Mouse (Mus musculus) forebrain, embryonic 16.5 days (tissue): ENCODE results near the gene Clta. TPM values are rescaled to one million over a fixed set of nuclear protein-coding genes. Genes with fewer than 3 reads are reported as not detected.

Experiments
- ATAC-seq: fragments of 200-750 bp; cut with Nextera tagmentation; 2 replicates; pipeline ENCODE4 v1.8.0; 2017; ENCODE audit warnings: mild to moderate bottlenecking, moderate library complexity
- H3K27ac ChIP-seq: fragments of 300-500 bp; sonication (generic); 2 replicates; pipeline ENCODE4 v1.5.1; 2014; ENCODE audit warnings: low read length, control low read depth
- H3K27me3 ChIP-seq: fragments of 300-500 bp; sonication (generic); replicated peaks from 2 replicates; pipeline ENCODE4 v1.6.1; 2014; ENCODE audit warnings: low read length; ENCODE audit not compliant: control insufficient read depth, insufficient read depth
- H3K36me3 ChIP-seq: fragments of 300-500 bp; sonication (generic); 2 replicates; pipeline ENCODE4 v1.6.1; 2014; ENCODE audit not compliant: control insufficient read depth, insufficient read depth
- H3K4me1 ChIP-seq: fragments of 300-500 bp; sonication (generic); replicated peaks from 2 replicates; pipeline ENCODE4 v1.6.1; 2014; ENCODE audit warnings: low read length; ENCODE audit not compliant: control insufficient read depth, insufficient read depth
- H3K4me2 ChIP-seq: fragments of 300-500 bp; sonication (generic); 2 replicates; pipeline ENCODE4 v1.6.1; 2014; ENCODE audit warnings: mild to moderate bottlenecking, low read length, control low read depth
- H3K4me3 ChIP-seq: fragments of 300-500 bp; sonication (generic); replicated peaks from 2 replicates; pipeline ENCODE4 v1.5.1; 2014; ENCODE audit warnings: mild to moderate bottlenecking, low read length, control low read depth
- H3K9ac ChIP-seq: fragments of 300-500 bp; sonication (generic); replicated peaks from 2 replicates; pipeline ENCODE4 v1.6.1; 2014; ENCODE audit warnings: low read depth, low read length, control low read depth
- H3K9me3 ChIP-seq: fragments of 300-500 bp; sonication (generic); 2 replicates; pipeline ENCODE4 v1.6.1; 2016; ENCODE audit warnings: low read length; ENCODE audit not compliant: control insufficient read depth
- WGBS: fragments of 180-500 bp; shearing (Covaris S2); extraction: QIAGEN DNeasy Blood & Tissue Kit; methylation state at CpG from one replicate; pipeline ENCODE4 v1.1.7; 2014; 5-methylcytosine and 5-hydroxymethylcytosine counted together
- polyA plus RNA-seq: library from polyadenylated mRNA; unstranded; fragments of >200 nt; fragmentation: Nextera tagmentation; extraction: Ambion mirVana; gene quantifications from 2 replicates; pipeline ENCODE4 v1.2.1, GENCODE M21; 2015

Clta gene
- polyA plus RNA-seq, 1 experiment from 2014 or later: 296 TPM

DNA sequence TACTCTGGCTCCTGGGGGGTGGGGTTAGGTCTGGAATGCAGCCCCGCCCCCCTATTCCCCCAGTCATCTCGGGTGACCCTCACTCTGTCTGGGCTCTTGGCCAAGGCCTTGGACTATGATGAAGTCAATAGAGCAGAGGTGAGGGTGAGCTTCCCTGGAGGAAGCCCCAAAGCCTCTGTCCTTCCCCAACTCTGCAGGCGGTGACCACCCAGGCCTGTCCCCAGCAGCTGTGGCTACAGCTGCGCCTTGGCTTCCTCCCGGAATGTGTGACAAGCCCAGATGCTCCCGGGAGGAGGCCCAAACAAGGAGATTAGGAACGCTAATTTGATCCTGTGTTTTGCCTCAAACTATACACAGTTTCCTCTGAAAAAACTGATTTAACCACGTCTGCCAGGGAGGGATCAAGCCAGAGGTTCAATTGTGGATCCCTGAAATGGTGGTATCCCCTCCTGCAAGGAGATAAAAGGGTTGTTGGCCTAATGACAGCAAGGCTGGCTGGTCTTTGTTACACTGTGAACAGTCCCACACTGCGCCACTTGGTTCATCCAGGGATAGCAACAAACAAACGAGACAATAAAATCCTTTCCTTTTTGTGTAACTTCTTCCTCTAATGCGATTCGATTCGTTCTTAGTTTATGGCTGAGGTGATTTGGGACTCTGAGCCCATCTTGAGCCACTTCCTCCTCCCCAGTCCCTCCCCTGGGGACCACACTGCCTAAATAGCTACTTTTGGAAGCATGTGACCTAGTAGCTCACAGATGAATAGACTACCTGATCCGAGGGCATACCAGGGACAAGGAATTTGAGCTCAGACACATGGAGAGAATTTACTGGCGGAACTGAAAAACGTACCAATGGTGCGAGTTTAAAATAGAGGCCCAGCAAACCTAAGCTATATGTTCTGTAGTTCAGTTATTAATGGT, 25.5 kb upstream of the Clta start:
- H3K9ac ChIP-seq: no peak overlapping the region
- 14% methylated on average over 17 of the region's 17 CpGs for WGBS

DNA sequence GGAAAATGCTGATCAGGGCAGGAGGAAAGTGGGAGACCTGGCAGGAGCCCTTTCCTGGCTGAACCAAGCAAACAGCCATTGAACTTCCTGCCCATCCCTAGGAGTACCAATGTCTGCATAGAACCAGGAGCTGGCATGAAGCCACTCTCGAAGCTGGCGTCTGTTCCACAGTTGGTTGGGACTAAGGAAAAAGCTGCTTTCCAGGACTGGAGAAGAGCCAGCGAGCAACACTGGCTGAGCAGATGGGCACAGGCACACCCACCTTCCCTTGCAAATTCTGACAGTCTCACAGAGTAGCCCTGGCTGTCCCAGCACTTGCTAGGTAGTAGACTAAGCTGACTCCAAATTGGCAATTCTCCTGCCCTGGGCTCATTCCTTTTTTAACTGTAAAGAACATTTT, 24.5 kb upstream of the Clta start:
- H3K4me3 ChIP-seq: no peak overlapping the region
- no peaks in the 10 kb centered on the region for H3K36me3 ChIP-seq
- H3K4me1 ChIP-seq: peaks cover 24% of the 10 kb centered on the region
- H3K4me2 ChIP-seq: no peak overlapping the region
- H3K9me3 ChIP-seq: no peaks in the 10 kb centered on the region
- no peak overlapping the region for H3K9ac ChIP-seq
- peak; percentile 68 for ATAC-seq
- WGBS: 27% methylated on average over 3 of the region's 3 CpGs
- H3K27ac ChIP-seq: peak overlapping the region; percentile 39; the same call in 1 of the 2 replicates
- no peaks in the 10 kb centered on the region for H3K27me3 ChIP-seq

More for the DNA sequence above, 25.5 kb upstream of the Clta start:
- Histone ChIP-seq H3K9me3 (no peaks in the 10 kb centered on the region), H3K27me3 (no peaks in the 10 kb centered on the region), H3K36me3 (no peaks in the 10 kb centered on the region), H3K4me2 (no peak overlapping the region), H3K4me1 (peaks cover 24% of the 10 kb centered on the region), H3K27ac (peak overlapping the region; percentile 26; the same call in 1 of the 2 replicates), H3K4me3 (no peak overlapping the region)
- no peak for ATAC-seq

GRCm38 (mm10) chr4:43980236-43980635, 24.0 kb upstream of the Clta start:
- Histone ChIP-seq H3K27ac (peak overlapping the region; percentile 39; the same call in 1 of the 2 replicates), H3K36me3 (no peaks in the 10 kb centered on the region), H3K4me2 (no peak overlapping the region), H3K9me3 (no peaks in the 10 kb centered on the region), H3K27me3 (no peaks in the 10 kb centered on the region), H3K9ac (no peak overlapping the region), H3K4me3 (no peak overlapping the region), H3K4me1 (peaks cover 24% of the 10 kb centered on the region)
- no peak for ATAC-seq
- WGBS: 76% methylated on average over 4 of the region's 4 CpGs

DNA sequence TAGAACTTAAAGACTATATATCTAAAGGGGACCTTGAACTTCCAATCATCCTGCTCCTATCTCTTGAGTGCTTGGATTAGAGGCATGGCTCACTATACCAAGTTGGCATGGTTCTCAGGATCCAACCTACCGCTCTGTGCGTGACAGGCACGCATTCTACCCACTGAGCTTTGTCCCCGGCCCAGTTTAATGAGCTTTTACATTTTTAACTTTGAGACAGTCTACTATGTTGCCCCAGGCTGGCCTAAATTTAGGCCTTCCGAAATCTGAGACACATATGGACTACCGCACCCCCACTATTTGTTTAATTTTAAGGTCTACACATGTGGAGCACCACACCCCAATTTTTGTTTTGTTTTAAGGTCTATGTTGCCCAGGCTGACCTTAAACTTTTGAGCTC, 23.4 kb upstream of the Clta start:
- Histone ChIP-seq H3K4me1 (peaks cover 24% of the 10 kb centered on the region), H3K36me3 (no peaks in the 10 kb centered on the region), H3K9me3 (no peaks in the 10 kb centered on the region), H3K9ac (no peak overlapping the region), H3K27me3 (no peaks in the 10 kb centered on the region), H3K27ac (no peak overlapping the region), H3K4me3 (no peak overlapping the region), H3K4me2 (no peak overlapping the region)
- ATAC-seq: no peak
- 93% methylated on average over 6 of the region's 6 CpGs for WGBS

DNA sequence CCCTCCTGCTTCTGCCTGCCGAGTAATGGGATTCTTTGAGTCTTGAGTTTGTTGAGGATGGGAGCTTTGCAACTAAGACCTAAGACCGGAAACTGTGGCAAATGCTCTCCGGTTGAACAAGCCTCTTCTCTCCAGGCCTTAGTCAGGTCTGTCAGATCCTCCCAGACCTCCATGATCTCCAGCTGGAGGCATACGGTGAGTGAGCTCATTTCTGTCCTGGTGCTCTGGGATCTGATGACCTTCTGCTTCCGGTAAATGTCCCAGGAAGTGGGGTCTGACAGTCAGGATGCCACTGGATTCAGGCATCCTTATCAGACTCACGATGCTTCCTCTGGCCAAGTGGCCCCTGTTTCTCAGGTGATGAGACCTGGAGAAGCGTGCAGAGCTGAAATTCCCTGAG, 23.0 kb upstream of the Clta start:
- Histone ChIP-seq H3K27ac (no peak overlapping the region), H3K9me3 (no peaks in the 10 kb centered on the region), H3K9ac (no peak overlapping the region), H3K27me3 (no peaks in the 10 kb centered on the region), H3K36me3 (no peaks in the 10 kb centered on the region), H3K4me2 (no peak overlapping the region), H3K4me3 (no peak overlapping the region), H3K4me1 (peaks cover 24% of the 10 kb centered on the region)
- no peak for ATAC-seq
- WGBS: 92% methylated on average over 7 of the region's 7 CpGs

- Histone ChIP-seq H3K4me1 (peaks cover 24% of the 10 kb centered on the region), H3K9me3 (no peaks in the 10 kb centered on the region), H3K9ac (peak overlapping the region; percentile 55), H3K36me3 (no peaks in the 10 kb centered on the region), H3K27ac (no peak overlapping the region), H3K27me3 (no peaks in the 10 kb centered on the region), H3K4me3 (peak overlapping the region; percentile 31), H3K4me2 (peak overlapping the region; percentile 56)
- 2% methylated on average over 24 of the region's 24 CpGs for WGBS
- ATAC-seq: peak; percentile 95
Observed at GRCm38 (mm10) chr4:43982053-43982732, 22.1 kb upstream of the Clta start.

DNA sequence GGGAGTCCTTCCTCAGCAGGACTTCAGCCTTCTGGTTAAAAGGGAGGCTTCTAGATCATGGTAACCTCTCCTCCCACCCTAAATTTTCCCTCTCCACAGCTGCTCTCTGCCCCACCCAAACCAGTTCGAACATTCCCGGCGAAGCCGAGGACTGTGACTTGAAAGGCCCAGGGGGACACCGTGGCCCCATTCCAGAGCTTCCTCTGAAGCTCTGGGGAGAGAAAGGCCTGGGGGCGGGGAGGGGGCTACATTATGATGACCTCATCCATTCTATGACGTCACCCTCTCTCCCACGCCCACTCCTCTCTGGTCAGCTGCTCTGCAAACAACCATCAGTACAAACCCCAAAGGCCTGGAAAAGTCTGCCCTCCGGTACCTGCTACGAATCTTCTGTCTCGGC, 21.1 kb upstream of the Clta start, which contains the start of gene Ccin:
Gene Ccin, plus strand, starts transcription at position 303 of the 400 bp plus-strand sequence.
- Histone ChIP-seq H3K4me3 (peak within 1 kb of the TSS; percentile 31), H3K27me3 (no peaks in the 10 kb centered on the region), H3K4me2 (peak within 1 kb of the TSS; percentile 56), H3K9me3 (no peaks in the 10 kb centered on the region), H3K4me1 (peaks cover 24% of the 10 kb centered on the region), H3K9ac (peak within 1 kb of the TSS; percentile 55), H3K36me3 (no peaks in the 10 kb centered on the region), H3K27ac (no peak within 1 kb of the TSS)
- WGBS: 78% methylated on average over 11 of the region's 11 CpGs
- no peak for ATAC-seq

GRCm38 (mm10) chr4:43983756-43984155, 20.5 kb upstream of the Clta start:
- Histone ChIP-seq H3K27me3 (no peaks in the 10 kb centered on the region), H3K9me3 (no peaks in the 10 kb centered on the region), H3K36me3 (no peaks in the 10 kb centered on the region), H3K4me1 (peaks cover 19% of the 10 kb centered on the region), H3K4me2 (no peak overlapping the region), H3K9ac (no peak overlapping the region), H3K27ac (no peak overlapping the region), H3K4me3 (no peak overlapping the region)
- 90% methylated on average over 22 of the region's 22 CpGs for WGBS
- ATAC-seq: no peak

- 95% methylated on average over 19 of the region's 19 CpGs for WGBS
- Histone ChIP-seq H3K4me3 (no peak overlapping the region), H3K9ac (no peak overlapping the region), H3K27me3 (no peaks in the 10 kb centered on the region), H3K4me1 (peaks cover 14% of the 10 kb centered on the region), H3K4me2 (no peak overlapping the region), H3K9me3 (no peaks in the 10 kb centered on the region), H3K36me3 (no peaks in the 10 kb centered on the region), H3K27ac (no peak overlapping the region)
- no peak for ATAC-seq
Observed at GRCm38 (mm10) chr4:43984326-43984725, 19.9 kb upstream of the Clta start.
